Mouse (Mus musculus) B cell, adult (primary cell): Measurements from ENCODE around the gene Ripor1. TPM values are rescaled to one million over a fixed set of nuclear protein-coding genes. Genes with fewer than 3 reads are reported as not detected.

ENCODE experiments used
- total RNA-seq: library from RNA; stranded (reverse); gene quantifications from 4 replicates; pipeline ENCODE4 v1.2.4, GENCODE M21; 2023; ENCODE audit not compliant: inconsistent age

Ripor1 gene
- 25.4 to 27.6 TPM (median 26.1 TPM) in 4 replicates for total RNA-seq

DNA sequence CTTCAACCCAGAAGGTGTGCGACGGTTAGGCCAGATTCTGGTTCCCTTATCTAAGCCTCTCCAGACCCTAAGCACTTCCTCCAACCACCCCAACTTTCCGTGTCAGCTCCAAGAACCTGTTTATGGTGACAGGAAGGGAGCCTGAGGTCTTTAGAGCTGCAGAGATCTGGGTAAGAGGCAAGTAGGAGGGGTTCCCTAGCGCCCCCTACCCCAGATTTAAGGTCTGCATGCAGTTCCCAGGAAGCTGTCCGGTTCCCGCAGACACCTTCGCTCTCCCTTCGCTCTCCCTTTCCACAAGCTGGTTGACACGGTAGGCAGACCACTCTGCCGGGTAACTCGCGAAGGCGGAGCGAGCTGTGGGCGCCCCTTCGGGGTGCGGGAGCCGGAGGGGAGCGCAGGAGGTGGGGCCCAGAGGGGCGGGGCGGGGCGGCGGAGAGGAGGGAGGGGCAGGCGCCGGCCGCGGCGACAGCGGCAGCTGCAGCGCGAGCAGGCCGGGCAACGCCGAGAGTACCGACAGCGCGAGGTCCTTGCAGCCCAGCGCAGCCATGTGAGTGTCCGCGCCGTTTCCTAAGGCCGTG lies at the start of gene Ripor1:
Gene Ripor1 (plus strand): TSS at position 452 of the 578 bp plus-strand sequence.

DNA sequence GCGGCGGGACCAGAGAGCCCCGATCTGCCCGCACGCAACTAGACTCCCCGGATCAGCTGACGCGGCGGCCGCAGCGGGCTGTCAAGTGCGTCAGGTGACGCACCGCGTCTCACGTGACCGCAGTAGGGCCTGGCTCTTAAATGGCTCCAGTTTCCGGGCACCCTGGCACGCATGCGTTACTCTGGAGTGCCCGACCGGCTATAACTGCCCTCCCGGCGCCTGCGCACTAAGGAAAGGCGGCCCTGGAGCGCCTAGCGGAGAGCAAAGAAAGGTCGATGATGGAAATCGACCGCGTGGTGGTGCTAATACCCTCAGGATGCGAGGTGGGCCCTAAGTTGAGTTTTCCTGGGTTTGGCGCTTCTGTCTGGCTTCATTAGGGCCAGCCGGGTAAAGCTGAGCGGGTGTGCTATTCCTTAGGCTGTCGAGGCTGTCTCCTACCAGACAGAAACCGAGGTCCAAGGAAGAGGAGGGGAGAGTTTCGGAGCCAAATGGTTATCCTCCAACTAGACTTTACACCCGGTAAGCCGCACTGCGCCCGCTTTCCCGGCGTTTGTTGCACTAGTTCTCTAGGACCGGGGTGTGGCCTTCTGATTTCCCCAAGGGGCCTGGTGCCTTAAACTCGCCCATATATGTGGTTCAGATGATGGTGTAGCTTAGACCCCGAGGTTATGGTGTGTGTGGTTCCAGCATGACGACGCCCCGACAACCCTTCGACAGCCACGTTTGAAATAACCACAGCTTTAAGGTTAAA lies 38.9 kb upstream of the Ripor1 start, which contains the start of gene Atp6v0d1:
Gene Atp6v0d1 (minus strand): TSS at position 96 of the 751 bp plus-strand sequence.

DNA sequence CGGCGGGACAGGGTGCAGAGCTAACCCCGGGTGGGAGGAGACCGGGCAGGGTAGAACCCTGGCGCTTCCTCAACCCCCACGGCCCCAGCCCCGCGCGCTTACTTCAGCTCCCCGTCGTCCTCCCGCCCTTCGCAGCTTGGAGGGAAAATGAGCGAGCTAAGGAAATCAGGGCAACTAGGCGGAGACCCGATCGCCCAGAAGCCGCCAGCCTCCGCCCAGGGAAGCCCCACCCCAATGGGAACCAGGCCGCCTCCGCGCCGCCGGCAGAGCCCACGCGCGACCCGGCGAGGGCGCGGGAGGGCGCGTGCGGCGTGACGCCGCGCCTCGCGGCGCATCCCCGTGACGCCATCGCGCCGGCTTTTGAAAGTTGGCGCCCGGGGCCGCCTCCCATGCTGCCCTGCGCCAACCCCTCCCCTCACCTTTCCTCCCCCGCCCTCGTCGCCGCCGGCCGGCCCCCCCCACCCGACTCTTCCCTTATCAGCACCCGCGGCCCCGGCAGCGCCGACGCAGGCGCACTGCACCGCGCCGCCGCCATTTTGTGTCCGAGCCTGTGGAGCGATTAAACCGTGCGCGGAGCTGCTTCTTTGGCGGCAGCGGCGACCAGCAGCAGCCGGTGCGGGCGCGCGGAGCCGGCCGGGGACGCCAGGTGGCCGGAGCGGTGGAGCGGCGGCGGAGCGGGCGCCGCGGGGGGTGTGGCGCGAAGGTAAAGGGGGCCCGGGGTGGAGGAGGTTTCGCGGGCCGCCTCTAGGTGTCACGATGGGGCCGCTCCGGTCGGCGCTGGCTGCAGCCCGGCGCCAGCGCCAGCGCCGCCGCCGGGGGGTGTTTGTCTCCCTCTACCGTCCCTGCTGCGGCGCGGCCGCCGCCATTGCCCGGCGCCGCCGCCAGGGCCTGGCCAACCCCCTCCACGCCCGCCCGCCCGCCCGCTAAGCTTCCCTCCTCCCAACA lies 31.2 kb downstream of the Ripor1 start, which contains the start of gene Ctcf:
Gene Ctcf (plus strand): TSS at position 551 of the 945 bp plus-strand sequence.

DNA sequence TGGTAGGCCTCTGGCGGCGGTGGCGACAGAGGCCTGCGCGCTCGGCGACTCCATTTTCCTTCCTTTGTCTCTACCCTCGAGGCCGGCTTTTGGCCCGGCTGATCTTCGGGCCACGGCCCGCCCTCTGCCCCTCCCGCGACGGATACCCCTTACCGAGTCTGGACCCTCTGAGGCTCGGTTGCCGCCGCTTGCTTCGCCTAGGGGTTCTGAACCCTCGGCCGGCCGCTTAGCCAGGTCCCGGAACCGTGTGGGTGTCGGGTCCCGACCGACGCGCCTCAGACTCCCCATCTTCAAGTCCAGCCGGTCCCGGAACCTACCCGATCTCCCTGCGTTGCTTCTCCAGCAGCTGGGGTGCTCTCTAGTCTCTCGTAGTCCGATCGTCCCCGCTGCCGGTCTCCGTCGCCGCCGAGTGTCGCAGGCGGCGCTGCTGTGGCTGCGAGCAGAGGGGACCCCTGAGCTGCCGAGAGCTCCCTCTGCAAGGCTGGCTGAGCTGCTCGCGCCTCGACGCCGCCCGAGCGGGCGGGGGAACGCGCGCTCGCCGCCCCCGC lies 32.0 kb downstream of the Ripor1 start, which contains the start of gene Agrp:
Gene Agrp (minus strand): TSS at position 431 of the 548 bp plus-strand sequence.

Other genes with a start within 250 kb of the Ripor1 start
- not detected in 4 replicates for gene Plekhg4, start 232.0 kb upstream of the Ripor1 start, total RNA-seq
- gene Kctd19, start 191.8 kb upstream of the Ripor1 start, total RNA-seq: not detected in 4 replicates
- gene Lrrc36, start 191.7 kb upstream of the Ripor1 start, total RNA-seq: not detected in 4 replicates
- 0.54 to 0.77 TPM (median 0.63 TPM) in 3 of 4 replicates, not detected in the other for gene Tppp3, start 133.7 kb upstream of the Ripor1 start, total RNA-seq
- 3.0 to 4.8 TPM (median 3.6 TPM) in 4 replicates for gene Zdhhc1, start 108.4 kb upstream of the Ripor1 start, total RNA-seq
- not detected in 4 replicates for gene Hsd11b2, start 86.5 kb upstream of the Ripor1 start, total RNA-seq
- 99.8 to 117 TPM (median 102 TPM) in 4 replicates for gene Atp6v0d1, start 39.2 kb upstream of the Ripor1 start, total RNA-seq
- 187 to 204 TPM (median 199 TPM) in 4 replicates for gene Ctcf, start 31.3 kb downstream of the Ripor1 start, total RNA-seq
- not detected in 4 replicates for gene Agrp, start 32.1 kb downstream of the Ripor1 start, total RNA-seq
- gene Carmil2, start 81.0 kb downstream of the Ripor1 start, total RNA-seq: 151 to 166 TPM (median 159 TPM) in 4 replicates
- 95.0 to 102 TPM (median 100 TPM) in 4 replicates for gene Acd, start 95.8 kb downstream of the Ripor1 start, total RNA-seq
- 13.5 to 18.8 TPM (median 16.4 TPM) in 4 replicates for gene Pard6a, start 95.9 kb downstream of the Ripor1 start, total RNA-seq
- gene 4933405L10Rik, start 102.4 kb downstream of the Ripor1 start, total RNA-seq: not detected in 4 replicates
- gene Enkd1, start 103.0 kb downstream of the Ripor1 start, total RNA-seq: 2.8 to 3.9 TPM (median 3.5 TPM) in 4 replicates
- gene Gfod2, start 153.4 kb downstream of the Ripor1 start, total RNA-seq: 0.80 to 3.7 TPM (median 2.0 TPM) in 4 replicates
- gene Ranbp10, start 222.1 kb downstream of the Ripor1 start, total RNA-seq: 33.7 to 40.7 TPM (median 34.1 TPM) in 4 replicates
- 1.1 to 1.6 TPM (median 1.3 TPM) in 3 of 4 replicates, not detected in the other for gene Tsnaxip1, start 222.5 kb downstream of the Ripor1 start, total RNA-seq
- 16.0 to 21.7 TPM (median 18.8 TPM) in 4 replicates for gene Cenpt, start 248.0 kb downstream of the Ripor1 start, total RNA-seq
- gene Thap11, start 249.9 kb downstream of the Ripor1 start, total RNA-seq: 14.8 to 18.3 TPM (median 15.5 TPM) in 4 replicates